Mouse (Mus musculus) liver, adult (tissue): ENCODE data around the gene Hspg2.

Experiments
- GATA4 ChIP-seq: IDR thresholded peaks from 2 replicates; pipeline ENCODE4 v1.6.1; 2014; ENCODE audit warnings: mild to moderate bottlenecking, low read length; ENCODE audit not compliant: insufficient replicate concordance

Hspg2 gene

GRCm38 (mm10) chr4:137473240-137473639 is 4.7 kb downstream of the Hspg2 start:
- no peak for TF ChIP-seq GATA4

- no peak for TF ChIP-seq GATA4
These were observed 5.3 kb downstream of the Hspg2 start for GRCm38 (mm10) chr4:137473701-137474388.

- no peak for TF ChIP-seq GATA4
These were observed 6.1 kb downstream of the Hspg2 start for GRCm38 (mm10) chr4:137474694-137475093.

- TF ChIP-seq GATA4: no peak
These were observed 6.9 kb downstream of the Hspg2 start for GRCm38 (mm10) chr4:137475271-137476050.

- no peak for TF ChIP-seq GATA4
These were observed 7.6 kb downstream of the Hspg2 start for GRCm38 (mm10) chr4:137476065-137476760.

- no peak for TF ChIP-seq GATA4
These were observed 8.2 kb downstream of the Hspg2 start for GRCm38 (mm10) chr4:137476761-137477237.

- TF ChIP-seq GATA4: no peak
These were observed 9.0 kb downstream of the Hspg2 start for GRCm38 (mm10) chr4:137477611-137478010.

- TF ChIP-seq GATA4: peak; percentile 94; the same call in 1 of the 2 replicates
These were observed 9.7 kb downstream of the Hspg2 start for GRCm38 (mm10) chr4:137478306-137478705.

GRCm38 (mm10) chr4:137479757-137480156 is 11.2 kb downstream of the Hspg2 start:
- no peak for TF ChIP-seq GATA4

- TF ChIP-seq GATA4: no peak
These were observed 11.8 kb downstream of the Hspg2 start for GRCm38 (mm10) chr4:137480191-137480992.

- TF ChIP-seq GATA4: no peak
These were observed 12.4 kb downstream of the Hspg2 start for GRCm38 (mm10) chr4:137480993-137481340.

- TF ChIP-seq GATA4: no peak
These were observed 12.9 kb downstream of the Hspg2 start for GRCm38 (mm10) chr4:137481381-137482030.

- TF ChIP-seq GATA4: peak; percentile 49; the same call in 1 of the 2 replicates
These were observed 15.3 kb downstream of the Hspg2 start for GRCm38 (mm10) chr4:137483871-137484270.

GRCm38 (mm10) chr4:137484586-137484985 is 16.0 kb downstream of the Hspg2 start:
- no peak for TF ChIP-seq GATA4

GRCm38 (mm10) chr4:137485258-137485960 is 16.8 kb downstream of the Hspg2 start:
- TF ChIP-seq GATA4: peak; percentile 34; the same call in 1 of the 2 replicates
